Mouse (Mus musculus) activated CD4-positive, CD25-positive, alpha-beta regulatory T cell, adult 4 months (primary cell): ENCODE measurements at regions not wholly inside any gene's neighbourhood (a gene's known extent, or its start where the extent isn't known, plus 50 kb on each side); places are given as distances from the start of the nearest gene placed in this dataset.
"Not testable (repeated sequence)": the region's sequence is repeated elsewhere in the genome, so short reads cannot be mapped to it uniquely, and the experiment has no call there.

Experiments used
- ATAC-seq: one replicate; pipeline ENCODE4 v1.8.0; 2017

DNA sequence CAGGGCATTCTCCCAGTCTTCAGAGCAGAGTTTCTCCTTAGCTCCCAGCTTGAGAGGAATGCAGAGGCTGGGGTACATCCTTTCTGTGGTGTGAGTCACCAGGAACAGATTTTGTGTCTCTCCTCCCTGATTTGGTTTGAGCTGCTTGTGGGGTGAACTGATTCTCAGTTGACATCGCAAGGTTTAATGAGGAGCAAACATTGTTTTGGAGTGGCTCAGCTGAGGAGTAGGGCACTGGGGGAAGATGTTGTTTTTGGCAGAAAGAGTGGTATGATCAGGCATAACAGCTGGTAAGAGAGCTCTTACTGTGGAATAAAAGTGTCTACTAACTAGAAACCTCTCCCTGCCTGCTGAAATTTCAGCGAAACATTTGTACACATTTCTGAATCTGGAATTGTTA, 519.4 kb upstream of the Fam241a start:
- ATAC-seq, result no peak

DNA sequence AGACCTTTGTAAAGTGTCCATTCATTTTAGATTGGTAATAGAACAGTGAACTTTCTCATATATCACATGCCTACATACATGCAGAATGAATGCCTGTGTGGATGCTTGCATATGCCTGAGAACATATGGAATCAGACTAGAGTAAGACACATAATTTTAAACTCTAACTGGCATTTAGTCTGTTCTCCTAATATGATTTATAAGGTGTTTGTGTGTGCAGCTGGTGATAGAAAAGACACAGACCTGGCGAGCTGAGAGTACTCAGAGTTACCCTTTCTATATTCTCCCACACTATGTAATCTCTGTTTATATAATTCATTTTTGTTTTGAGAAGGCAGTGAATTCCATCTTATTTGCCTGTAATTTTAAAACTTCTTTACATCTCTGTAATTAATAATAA, 517.4 kb upstream of the Fam241a start:
- ATAC-seq, result no peak

DNA sequence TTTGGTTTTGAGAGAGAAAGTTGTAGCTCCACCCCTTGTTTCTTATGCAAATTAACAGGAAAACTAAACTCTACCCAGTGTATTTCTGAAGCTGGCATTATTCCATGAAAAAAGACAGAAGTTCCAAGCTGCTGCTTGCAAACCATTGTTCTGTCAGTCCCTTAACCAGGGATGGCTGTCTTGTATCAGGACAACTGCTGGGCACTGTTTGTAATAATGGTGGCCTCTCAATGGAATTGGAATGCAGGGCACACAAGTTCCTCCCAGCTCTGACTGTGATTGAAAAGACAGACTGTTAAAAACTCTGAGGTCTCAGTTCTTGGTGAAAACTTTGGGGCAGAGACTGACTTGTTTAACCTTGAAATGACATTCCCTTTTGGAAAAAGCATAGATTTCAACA, 516.0 kb upstream of the Fam241a start:
- no peak for ATAC-seq

DNA sequence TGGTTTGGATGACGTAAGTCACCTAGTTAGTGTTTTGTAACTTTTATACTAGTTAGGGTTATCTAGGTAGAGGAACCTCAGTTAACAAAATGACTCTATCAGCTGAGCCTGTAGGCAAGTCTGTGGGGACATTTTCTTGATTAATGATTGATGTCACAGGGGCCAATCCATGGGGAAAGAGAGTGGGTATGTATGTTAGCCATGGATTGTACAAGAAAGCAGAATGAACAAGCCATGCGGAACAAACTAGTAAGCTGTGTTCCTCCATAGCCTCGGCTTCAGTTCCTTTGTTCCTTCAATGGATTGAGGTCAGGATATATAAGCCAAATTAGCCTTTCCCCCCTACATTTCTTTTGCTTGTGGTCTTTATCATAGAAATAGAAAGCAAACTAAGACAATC, 498.7 kb upstream of the Fam241a start:
- ATAC-seq, result no peak

DNA sequence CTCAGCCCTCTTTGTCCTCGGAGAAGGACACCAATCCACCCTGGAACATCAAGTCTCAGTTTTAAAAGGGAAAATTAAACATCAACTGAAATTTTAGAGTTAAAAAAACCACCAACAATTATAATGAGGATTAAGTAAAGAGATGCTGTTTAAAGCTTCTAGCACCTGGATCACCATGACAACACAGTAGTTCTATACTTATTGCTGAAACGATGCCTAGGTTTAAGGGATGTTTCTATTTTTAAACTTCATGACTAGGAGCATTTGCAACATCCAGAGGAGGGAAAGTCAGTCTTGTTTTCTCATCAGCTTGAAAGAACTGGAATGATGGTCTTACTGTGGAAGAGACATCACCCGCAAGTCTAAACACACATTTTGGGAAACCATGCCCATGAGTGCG, 484.5 kb upstream of the Fam241a start:
- no peak for ATAC-seq

DNA sequence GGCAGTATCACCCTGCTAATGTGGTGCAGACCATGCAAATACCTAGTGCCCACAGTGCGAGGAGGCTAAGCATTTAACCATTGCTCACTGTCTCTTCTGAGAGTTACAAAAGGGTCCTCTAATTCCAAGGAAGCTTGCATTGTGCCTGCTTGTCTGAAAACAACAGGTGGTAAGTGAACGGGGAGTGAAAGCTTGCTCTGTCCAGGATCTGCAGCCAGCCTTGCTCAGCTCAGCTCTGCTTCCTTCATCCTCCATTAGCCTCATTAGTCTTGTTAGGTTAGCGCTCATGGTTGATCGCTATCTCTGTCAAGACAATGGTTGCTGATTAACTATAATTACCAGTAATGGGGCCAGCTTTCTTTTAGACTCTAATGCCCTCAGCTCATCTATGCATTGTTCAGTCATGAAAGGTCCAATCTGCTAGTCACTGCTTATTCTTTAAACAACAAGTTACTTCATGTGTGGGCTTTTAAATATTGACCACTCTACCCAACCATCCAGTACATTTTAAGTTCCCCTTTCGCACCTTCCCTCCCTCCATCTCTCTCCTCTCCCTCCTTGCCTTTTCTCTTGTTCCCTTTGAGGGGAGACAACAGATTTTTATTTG, 473.5 kb upstream of the Fam241a start:
- no peak for ATAC-seq

DNA sequence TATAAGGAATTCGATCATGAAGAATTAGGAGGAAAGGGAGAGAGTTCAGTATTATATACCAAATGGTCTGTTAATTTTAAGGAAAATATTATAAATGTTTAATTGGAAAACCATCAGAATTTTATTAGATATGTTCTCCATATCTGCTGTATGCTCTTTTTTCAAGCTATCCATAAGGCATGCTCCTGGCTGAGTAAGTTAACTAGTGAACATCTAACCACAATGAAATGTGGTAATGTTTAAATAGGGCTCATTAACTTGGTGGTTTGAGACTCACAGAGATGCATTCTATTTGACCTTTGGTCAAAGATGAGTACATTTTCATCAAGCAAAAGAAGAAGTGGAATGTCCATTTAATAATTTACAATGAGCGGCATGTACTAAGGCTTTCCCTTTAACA, 466.2 kb upstream of the Fam241a start:
- ATAC-seq, result no peak

DNA sequence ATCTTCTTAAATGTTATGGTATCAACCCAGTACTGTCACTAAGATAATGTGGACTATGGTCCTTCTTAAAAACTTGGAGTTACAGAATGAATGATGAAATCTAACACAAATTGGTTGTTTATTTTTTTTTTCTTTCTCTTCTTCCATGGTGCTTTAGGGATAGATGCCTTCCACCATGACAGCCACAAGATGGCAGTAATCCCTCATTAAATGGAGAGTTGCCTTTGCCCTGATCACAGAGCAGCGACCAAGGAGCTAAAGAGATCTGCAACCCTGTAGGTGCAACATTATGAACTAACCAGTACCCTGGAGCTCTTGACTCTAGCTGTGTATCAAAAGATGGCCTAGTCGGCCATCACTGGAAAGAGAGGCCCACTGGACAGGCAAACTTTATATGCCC, 453.0 kb upstream of the Fam241a start:
- ATAC-seq, result not testable (repeated sequence)

DNA sequence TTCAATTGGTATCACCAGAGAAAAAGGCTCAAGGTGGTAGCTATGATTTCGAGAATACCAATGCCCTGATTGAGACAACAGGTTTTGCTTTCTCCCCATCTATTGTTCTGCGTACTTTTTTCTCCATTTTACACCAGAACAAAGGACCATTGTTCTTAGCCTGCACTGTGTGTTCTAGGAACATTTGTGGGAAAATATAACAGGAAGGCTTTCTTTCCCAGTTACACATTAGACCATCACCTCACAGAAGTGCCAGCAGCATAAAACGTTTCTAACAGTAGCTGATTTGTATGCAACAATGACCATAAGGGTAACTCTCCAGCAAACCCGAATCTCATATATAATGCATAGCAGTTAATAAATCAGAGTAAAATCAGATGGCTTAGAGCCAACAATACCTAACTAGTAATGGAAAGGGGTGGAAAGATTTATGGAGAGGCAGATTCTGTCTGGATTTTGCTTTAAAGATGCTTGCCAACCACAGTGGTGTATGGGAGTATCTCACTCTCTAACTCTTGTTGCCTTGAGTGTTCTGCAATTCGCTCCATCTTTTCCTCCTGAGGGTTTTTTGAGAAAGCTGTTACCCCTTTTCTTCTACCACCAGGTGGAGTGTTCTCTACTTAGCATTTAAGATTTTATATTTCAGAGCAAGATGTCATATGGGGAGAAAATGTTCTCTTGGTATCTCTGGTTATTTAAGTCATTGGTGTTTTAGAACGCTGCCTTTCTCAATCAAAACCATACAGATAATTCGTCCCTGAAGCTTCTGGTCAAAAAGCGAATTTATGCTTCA, 451.9 kb upstream of the Fam241a start:
- ATAC-seq, result no peak

DNA sequence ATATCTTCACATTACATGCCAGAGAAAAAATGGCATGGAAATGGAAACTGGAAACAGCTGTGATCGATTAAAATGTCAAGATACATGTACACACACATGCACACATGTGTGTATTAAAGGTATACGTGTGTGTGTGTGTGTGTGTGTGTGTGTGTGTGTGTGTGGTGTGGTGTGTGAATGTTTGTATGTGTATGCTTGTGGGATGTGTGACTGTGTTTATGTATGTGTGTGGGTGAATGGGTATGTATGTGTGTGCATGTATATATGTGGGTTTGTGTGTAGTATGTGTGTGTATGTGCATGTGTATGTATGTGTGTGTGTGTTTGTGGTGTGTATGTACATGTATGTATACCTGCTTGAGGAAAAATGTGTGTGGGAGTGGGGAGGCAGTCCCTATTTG, 441.4 kb upstream of the Fam241a start:
- no peak for ATAC-seq

DNA sequence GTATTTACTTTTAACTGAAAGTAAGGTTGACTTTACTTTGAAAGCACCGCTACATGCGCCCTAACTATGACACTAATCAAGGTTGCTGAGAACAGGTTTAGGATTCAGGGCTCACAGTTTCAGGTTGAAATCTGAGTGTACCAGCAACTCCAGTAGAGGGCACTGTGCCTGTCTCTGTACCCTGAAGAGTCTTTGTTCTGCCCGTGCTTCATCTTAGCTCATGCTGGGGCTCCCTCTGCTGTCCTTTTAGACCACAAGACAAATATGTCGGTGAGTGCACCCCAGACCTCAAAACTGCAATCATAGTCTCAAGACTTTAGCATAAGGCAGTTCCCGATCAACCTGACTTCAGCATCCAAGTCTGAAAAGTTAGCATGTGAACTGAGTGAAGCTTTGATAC, 440.9 kb upstream of the Fam241a start:
- peak; percentile 19 for ATAC-seq

DNA sequence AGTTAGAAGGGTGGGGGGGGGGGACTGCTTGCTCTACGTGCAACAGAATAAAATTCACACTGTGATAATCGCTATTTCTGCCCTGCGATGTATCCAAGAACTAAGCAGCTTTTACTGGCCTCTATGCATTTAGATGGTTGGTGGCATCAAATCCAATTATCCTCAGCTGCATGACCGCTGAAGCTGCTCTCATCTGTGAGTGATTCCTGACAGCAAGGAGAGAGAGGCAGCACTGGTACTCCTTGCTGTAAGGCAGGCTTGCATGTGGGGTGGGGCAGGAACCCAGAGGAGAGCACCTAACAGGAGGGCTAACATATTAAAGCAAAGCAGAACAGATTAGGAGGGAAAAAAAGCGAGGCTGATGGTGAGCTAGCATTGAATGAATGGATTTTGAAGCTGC, 431.6 kb upstream of the Fam241a start:
- no peak for ATAC-seq

DNA sequence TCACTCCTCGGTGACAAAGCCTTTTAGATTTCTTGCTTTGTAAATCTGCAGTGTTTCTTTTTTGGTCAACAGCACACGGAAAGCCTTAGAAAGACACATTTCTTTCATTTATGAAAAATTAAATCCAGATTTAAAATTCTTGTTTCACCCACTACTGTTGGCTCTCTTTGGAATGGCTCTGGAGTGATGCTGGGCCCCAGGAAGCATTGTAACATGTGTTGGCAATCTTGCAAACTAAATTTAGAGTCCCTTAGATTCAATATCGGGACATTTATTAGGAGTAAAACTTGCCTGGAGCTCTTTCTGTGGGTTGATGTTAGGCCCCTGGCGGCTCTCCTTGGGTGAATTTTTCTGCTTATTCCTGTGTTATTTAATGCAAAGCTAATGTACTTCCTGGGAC, 405.2 kb upstream of the Fam241a start:
- no peak for ATAC-seq

DNA sequence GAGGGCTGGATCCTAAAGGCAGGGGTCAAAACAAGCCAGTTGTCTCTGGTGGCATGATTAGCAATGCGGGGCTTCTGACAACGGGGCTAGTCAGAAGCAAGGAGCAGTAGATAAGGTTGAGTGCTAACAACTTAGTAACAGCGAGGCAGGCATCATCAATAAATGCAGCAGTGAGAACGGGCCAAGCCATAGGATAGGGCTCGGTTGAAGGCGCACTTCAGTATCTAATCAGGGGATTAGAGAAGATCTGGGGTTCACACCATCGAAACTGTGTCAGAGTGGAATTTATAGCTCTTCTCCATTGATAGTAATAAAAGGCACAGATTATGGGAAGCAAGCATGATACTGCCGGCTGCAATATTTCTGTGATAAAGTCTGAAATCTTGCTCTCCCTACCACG, 402.0 kb upstream of the Fam241a start:
- no peak for ATAC-seq

DNA sequence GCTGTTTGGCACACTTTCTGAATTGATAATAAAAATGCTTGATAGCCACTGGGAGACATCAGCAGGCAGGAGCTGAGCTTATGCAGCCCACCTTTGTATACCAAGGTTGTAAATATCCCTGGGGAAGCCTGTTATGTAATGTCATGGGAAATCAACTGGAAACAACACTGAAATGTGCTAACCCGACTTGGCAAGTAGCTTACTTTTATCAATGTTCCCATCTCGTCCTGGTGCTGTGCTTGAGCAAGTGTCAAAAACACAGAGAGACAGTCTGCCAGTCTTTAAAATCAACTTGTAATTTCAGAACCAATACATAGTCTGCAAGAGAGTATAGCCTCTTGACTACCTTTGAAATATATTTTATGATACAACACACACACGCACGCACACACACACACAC, 391.7 kb upstream of the Fam241a start:
- no peak for ATAC-seq

DNA sequence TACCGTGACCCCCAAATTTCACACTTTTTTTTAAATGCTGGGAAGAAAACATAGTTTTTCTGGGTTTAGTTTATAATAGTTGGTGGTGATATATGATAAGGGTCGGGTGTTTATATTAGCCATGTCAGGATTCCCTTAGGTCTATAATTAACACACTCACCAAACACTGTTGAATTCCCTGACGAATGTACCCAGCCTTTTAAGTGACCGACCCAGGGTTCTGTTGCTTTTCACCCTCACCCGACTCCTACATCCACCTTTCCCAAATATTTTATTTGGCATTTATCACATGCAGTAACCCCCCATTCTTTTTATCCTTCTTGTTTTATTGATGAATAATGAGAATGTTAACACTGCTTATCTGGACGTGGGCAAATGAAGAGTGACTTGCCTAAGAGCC, 389.1 kb upstream of the Fam241a start:
- ATAC-seq, result no peak

DNA sequence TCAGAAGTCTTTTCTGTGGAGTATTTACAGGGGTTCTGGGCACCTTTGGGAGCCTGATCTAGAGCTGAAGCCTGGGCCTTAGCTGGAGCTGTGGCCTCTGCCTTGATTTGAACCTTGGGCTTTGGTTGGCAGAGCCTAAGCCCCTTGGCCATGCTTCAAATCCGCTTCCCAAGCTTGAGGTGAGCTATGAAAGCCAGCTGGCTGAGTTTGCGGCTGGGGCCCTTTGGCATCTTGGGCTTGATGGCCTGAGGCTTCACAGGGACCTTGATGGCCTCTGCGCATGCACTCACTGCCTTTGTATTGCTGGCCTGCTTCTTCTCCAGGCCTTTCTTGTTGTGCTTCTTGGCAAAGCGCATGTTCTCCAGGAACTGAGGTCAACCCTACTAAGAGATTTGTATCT, 384.5 kb upstream of the Fam241a start:
- ATAC-seq, result no peak

DNA sequence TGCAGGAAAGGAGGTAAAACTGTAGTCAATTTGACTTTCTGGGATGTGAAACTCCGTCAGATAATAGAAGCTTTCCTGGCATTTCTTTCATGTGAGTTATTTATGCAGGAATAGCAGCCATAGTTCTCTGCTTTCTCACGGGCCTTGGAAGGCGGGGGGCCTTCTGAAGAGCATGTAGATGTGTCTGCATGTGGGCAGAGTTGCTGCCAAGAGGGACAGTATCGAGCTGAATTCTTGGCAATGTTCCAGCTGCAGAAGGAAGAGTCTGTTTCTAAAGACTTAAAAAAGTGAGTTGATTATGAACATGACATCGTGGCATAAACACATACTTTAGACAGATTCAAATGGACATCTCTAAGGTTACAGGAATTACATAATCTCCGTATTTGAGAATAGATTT, 374.5 kb upstream of the Fam241a start:
- ATAC-seq, result no peak

DNA sequence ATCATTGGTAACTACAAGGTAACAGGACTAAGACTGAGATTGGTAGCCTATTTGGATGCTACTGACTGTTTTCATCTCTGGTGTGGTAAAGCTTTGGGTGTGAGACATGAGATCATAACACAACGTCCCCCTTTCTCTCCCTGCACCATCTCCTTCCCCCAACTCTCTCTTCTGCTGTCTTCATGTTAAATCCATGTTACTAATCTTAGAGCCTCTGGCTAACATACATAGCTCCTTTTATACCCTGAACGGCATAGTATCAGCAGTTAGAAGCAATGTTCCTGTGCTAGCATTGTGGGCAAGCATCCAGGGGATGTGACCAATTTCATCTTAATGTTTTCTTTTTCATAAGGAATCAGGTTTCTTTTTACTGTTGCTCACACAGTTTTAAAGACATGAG, 365.1 kb upstream of the Fam241a start:
- ATAC-seq, result no peak

DNA sequence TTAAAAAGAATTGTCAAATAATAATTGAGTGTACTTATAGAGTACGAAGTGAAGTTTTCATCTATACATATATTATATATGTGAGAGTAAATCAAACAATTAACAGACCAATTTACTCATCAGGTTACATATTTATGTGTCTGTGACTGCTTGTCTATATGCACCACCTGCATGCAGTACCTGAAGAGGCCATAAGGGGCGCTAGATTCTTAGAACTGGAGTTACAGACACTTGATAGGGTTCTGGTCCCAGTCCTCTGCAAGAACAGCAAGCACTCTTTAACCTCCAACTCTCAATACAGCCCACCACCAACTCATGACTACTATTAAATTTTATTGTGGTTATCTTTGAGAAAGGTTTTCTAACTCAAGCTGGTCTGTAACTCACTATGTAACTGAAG, 351.7 kb upstream of the Fam241a start:
- no peak for ATAC-seq

DNA sequence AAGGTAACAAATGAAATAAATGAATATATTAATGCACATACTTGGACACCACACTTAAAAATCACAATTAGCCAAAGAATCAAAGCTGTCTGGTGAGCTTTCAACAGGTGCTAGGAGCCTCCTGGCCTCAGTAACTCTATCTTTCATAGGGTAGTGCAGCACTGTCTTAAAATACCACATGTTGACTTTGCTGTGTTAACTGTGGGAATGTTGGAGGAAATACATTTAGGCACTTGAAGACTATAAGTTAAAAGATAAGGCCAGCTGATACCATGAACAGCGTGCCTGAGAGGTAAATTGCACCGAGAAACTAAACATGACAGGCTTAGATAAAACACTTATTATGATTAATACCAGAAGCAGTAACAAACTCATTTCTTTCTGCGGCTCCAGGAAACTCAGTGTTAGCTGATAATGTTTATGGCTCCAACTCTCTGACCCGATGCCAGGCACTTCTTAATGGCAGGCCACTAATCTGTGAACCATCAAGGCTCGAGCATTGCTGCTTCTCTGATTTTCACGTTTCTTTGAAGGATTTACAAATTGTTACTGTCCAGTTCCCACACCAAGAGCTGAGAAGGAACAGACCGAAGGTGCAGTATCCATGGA, 343.8 kb upstream of the Fam241a start:
- no peak for ATAC-seq

DNA sequence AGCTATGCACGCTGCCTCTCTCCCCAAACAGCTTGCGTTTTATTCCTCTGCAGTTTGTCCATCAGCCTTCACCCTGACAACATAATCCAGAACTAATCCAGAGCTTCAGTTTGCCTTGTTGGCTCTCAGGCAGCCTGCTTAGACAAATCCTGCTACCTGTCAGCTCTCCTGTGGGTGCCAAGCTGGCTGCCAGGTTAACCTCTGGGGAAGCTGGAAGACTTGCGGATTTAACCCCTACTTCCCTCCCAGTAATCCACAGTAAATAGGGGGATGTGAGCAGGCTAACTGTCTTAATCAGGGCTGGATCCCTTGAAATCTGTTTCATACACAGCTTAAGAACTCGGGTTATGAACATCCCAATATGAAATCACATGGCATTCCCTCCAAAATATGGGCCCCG, 334.3 kb upstream of the Fam241a start:
- ATAC-seq, result no peak

DNA sequence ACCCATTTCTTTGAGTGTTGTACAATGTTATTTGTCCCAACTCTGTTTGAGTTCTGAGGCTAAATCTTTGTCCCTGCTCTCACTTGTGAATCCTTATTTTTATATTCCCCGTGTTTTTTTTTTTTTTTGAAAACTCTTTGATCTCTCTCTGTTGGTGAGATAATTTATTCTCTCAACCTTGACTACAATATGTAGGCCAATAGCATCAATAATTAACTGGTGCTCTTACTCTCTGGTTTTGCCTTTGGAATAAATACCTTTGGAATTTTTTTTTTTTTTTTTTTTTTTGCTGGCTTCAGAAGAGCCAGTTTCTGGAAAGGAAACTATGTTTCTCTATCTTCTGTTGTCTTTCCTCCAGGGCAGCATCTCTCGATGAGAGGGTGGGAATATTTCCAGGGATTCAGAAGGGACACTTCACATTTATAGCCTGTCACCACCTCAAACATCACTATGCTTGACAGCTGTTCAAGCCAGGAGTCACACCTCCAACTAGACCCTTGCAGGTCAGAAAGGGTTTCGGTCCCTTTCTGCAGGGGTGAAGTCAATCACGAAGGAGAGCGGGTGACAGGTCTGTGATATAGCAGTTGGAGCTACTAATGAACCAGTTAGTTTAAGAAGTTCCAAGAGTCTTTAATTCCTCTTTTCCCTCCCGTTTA, 330.9 kb upstream of the Fam241a start:
- ATAC-seq, result no peak

DNA sequence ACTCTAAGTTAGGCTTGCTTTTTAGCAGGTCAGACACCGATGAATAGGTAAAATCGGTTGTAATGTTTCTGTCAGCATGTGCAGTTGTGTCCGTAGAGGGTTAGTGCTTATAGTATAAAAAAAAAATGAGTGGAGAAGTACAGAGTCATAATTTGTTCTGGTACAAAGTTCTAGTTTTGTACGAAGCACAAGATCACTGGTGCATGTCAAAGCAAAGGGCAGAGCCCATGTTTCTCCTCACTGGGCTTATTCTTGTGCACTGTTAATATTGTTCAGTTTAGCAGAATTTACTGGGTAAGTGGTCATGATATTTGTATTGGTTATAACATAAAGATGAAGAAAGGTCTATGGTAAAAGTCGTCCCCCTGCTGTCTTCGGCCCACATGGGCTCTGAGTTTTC, 330.4 kb upstream of the Fam241a start:
- no peak for ATAC-seq
